Mouse (Mus musculus) kidney, postnatal 36 days (tissue): ENCODE measurements at regions not wholly inside any gene's neighbourhood (a gene's known extent, or its start where the extent isn't known, plus 50 kb on each side); places are given as distances from the start of the nearest gene placed in this dataset.

Experiments used
- DNase-seq, 2 experiments: peaks; one replicate each; pipeline ENCODE4 v3.0.0; 2021 to 2022; ENCODE audit warnings: mixed read lengths in 2 of 2

DNA sequence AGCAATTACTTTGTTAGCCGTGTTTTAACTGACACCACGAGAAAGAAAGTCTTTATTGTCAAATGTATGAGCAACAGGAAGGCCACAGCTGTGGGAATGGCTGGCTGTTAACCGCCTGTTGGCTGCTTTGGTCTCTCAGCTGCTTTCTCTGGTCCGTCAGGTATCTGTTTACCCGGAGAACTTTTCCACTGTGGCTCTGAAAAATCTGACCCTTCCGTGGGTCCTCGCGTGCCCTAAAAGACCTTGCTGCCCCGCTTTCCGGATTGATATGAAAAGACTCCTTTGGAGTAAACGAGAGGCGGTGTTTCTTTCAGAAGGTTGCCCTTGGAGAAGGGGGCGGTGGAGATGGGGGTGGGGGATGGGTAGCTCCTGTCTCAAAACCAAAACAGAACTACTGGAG lies 75.9 kb downstream of the Sox14 start:
- peak in 1 of 2 experiments; percentile 6 for DNase-seq

DNA sequence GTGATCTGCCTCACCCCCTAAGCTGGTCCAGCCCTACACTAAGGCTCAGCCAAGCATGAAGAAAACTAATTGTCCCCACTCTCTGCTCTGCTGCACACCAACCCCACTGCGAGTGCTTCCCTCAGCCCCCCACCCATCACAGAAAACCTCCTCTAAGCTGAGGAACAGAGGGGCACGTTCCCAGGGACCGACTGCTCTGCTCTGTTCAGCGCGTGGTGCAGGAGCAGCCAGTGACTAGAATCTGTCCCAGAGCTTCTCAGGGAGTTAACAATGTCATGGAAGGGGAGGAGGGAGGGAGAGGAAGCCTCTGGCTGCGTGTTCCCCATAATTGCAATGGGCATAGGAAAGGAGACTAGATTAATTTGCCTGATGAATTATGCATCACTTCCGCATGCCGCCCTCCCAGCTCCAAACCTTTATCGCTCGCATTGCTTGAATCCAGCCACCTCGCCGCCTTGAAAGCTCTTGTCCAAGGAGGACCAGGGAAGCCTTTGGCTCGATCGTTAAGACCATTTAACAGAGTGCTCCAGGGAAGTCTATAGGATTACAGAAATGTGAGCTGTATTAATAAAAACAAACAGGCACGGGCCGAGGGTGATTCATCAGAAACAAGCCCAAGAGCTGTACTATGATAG lies 76.5 kb downstream of the Sox14 start:
- DNase-seq, result peak; percentile 4 to 16

DNA sequence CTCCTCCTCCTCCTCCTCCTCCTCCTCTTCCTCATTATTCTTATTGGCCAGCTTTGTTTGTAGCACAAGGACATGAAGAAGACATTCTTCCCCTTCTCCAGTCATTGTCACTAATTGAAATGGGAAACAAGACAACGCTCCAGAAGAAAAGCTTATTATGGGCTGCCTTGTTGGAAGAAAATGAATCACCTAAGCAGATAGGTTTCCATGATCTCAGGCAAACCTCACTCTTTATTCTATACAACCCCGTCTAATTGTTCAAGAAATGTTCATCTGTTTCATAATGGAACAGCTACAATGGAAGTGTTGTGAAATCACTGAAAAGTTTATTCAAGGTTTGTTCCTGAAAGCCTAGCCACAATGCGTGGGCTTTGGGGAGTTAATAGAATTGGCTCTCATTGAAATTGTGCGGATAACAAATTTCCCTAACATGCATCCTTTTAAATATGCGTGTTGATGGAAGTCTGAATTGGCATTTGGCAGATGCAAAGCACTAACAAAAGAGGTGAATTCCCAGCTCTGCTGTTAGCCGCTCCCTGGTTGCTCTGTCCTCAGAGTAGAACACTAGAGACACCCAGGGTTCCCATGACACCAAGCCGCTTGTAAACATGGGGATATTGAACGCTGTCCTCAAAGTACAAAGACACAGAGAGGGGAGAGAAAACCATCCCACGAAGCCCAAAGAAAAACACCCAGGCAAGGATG lies 78.8 kb downstream of the Sox14 start:
- no peak for DNase-seq

DNA sequence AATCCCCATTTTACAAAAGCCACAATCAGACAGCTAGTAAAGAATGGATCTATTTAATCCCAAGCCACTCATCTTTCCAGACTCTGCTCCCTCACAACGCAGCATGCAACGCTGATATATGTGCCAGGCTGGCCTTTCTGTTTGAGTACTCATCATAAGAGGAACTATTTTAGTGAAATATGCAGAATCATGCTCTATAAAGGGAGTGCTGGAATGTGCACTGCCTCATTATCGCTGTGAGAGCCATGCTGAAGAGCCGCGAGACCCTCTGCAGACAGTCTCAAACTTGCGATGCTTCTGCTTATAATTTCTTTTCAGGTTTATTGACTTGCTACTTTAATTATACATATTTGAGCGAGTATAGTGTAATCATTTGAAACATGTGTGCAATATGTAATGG lies 75.6 kb upstream of the Cldn18 start:
- DNase-seq, result no peak

DNA sequence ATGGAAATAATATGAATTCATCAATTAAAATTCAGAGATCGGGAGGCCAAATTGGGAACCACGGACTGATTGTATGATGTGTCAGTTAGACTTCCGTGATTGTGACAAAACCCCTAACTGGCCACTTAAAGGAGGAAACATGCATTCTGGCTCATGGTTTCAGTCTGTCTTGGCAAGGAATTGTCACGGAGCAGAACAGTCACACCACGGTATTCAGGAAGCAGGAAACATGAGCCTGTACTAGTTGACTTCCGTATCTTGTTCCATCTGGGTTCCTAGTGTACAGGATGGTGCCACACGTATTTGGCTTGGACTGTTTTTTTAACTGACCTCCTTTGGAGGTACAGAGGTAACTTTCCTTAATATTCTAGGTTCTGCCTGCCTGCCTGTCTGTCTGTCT lies 69.8 kb upstream of the Cldn18 start:
- DNase-seq, result no peak

DNA sequence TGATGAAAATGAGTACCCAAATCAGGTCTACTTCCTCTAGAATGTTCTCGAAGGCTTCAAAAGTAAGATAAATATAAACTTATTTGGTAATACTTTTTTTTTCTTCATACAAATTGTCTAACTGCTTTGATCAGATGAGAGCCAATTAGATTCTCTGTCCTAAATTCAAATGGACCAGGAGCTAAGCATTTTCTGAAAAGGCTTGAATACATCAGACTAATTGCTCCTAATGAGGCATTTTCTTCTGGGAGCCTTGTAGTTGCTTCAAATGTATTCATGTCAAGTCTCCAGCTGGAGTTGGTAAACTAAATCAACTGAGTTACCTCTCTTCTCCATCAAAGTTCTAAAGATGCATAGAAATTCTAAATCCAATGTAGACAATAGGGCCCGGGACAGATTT lies 66.1 kb upstream of the Cldn18 start:
- no peak for DNase-seq

DNA sequence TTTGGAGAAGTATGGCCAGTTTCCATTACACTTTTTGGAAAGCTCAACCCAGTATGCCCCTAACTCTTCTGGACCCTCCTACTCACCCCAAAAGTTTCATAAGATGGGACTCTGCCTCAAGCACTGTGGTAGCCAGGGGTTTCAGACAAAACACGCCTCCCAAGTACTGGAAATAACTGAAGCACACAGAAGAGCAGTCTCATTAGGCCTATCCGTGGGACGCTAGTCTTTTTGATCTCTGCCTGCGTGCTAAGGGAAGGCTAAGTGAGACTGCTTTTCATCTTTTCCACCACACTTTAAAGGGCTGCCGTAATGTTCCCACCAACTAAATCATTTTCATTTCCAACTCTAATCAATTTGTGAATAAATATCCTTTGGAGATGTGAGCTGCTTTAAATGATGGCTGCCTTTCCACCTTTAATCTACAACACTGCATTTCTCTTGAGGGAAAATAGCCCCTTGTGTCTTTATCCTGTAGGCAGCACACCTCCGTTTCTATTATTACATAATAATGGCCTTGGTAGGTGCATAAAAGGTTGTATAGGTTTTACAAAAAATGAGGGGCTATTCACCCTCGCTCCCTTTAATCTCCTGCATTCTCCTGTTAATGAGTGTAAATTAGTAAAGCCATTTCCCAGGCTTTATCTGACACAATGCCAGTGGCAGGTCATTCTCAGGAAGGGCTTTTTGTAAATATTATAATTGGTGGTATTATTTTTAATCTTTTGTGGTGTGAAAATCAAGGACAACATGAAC lies 65.5 kb upstream of the Cldn18 start:
- no peak for DNase-seq

DNA sequence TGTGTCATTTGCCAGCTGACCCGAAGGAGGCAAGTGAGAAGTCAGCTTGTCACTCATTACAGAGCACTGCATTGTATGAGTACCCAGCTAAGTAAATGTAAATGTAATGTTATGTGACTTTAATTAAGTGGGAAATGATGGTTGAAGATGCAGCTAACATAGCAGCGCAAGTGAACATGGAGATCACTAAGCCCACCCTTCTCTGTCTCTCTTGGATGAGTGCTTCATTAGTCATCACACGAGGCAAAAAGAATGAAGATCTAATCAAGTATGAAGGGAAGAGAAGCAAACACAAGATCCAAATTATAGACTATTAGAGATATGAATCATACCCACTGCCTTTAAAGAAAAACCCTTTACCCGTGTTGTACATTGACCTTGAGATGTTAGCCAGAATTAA lies 61.8 kb upstream of the Cldn18 start:
- no peak for DNase-seq

DNA sequence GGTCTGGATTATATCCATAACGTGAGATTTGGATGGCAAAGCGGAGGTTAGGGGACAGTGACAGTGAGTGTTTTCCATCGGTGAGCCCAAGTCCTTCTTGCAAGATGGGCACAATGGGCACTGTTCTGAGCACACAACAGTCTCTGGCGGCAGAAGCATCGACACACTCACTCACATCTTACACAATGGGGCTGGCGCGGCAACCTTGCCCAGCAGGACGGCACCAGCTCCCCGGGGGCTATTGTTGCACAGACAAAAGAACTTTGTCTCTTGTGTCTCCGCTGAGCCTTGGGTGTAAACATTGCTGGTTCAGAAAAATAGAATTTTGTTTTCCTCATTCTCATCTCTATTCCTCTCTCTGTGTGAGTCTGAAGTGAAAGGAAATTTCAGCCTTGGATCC lies 53.6 kb upstream of the Cldn18 start:
- no peak for DNase-seq
